Mouse (Mus musculus): ENCODE measurements around the gene Tmed6.
"Not testable (repeated sequence)": the region's sequence is repeated elsewhere in the genome, so short reads cannot be mapped to it uniquely, and the experiment has no call there.

Tmed6 gene

GRCm38 (mm10) chr8:107065511-107066496 is at the start of gene Tmed6:
Gene Tmed6 (minus strand): TSS chr8:107065644.
- DNase-seq, result no peak

DNA sequence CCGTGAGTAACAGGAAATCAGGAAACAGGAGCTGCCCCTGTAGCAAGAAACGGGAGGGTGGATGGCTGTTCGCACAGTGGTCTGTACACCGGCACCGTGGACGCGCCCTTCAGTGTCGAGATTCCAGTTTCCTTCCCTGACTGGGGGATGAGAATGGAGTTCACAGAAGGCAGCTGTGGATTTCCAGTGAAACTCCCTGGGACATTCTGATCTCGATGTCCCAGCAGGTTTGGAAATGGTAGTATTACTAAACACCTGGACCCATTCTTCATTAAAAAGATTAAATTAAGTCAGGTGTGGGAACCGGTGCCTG is 49.5 kb upstream of the Tmed6 start:
- no peak for DNase-seq

DNA sequence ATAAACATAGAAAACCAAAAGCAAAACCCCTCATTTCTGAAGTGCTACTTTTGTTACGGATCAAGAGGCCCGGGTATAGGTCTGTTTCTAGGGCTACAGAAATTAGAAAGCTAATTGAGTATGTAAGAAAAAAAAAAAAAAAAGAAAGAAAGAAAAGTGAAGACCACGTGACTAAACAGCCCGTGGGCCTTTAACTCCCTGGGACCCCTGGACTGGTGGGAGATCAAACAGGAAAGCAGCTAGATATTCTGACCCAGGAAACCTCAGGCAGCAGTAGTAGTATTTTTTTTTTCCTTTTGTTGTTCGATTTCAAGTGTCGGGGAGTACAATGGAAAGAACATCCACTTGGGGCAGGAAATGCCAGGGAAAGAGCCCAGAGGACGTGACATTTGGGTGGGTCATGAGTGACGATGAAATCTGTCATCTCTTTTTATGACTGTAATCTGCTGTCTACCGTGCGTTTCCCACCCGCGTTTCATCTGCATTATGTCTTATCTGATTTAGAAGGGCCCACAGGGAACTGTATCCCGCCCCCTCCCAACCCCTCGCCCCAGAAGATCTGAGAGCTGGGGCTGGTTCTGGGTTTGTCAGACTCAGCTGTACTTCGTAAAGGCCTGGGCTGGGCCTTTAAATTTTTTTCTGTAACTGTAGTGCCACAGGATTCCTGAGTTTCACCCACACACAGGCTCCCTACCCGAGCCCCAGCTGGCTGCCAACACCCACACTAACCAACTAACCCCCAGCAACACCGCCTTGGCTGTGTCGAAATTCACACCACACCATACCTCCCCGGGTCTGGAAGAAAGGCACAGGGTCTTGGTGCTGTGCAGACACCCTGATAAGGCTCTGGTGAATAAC is 48.9 kb upstream of the Tmed6 start:
- DNase-seq, result no peak

DNA sequence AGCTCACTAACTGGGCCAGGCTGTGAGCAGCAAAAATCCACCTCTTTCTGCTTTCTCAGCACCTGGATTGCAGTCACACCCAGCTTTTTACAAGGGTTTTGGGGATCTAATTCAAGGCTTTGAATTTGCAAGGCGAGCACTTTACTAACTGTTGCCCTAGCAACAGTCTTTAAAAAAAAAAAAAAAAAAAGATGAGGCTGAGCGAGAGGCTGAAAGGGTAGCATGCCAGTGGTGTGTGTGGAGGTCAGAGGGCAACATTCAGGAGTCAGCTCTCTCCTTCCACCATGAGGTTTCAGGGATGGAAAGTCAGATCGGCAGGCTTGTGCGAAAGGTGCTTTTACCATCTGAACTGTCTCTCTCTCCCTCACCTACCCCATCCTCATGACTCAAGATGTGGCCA is 47.8 kb upstream of the Tmed6 start:
- DNase-seq, result no peak

DNA sequence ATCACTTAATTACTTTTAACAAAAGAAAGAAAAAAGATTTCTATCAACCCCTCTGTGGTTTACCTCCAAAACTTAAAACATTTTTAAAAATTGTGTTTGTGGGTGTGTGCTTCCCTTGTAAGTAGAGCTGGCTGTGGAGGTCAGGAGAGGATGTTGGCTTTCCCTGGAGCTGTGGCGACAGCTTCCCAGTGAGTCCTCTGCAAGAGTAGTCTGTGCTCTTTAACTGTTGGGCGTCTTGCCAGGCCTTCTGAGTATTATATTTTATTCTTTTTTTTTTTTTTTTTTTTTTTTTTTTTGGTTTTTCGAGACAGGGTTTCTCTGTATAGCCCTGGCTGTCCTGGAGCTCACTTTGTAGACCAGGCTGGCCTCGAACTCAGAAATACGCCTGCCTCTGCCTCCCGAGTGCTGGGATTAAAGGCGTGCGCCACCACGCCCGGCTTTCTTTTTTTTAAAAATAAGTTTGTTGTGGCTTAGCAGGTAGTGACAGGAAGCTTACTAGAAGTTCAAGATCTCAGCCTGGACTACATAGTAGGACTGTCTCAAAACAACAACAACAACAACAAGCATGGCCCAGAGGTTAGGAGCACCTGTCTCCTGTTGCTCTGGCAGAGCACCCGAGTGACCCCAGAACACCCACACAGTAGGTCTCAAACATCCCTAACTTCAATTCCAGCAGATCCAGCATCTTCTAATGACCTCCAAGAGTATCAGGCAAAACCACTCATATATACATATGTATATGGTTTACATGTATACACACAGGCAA is 46.1 kb upstream of the Tmed6 start:
- no peak for DNase-seq

DNA sequence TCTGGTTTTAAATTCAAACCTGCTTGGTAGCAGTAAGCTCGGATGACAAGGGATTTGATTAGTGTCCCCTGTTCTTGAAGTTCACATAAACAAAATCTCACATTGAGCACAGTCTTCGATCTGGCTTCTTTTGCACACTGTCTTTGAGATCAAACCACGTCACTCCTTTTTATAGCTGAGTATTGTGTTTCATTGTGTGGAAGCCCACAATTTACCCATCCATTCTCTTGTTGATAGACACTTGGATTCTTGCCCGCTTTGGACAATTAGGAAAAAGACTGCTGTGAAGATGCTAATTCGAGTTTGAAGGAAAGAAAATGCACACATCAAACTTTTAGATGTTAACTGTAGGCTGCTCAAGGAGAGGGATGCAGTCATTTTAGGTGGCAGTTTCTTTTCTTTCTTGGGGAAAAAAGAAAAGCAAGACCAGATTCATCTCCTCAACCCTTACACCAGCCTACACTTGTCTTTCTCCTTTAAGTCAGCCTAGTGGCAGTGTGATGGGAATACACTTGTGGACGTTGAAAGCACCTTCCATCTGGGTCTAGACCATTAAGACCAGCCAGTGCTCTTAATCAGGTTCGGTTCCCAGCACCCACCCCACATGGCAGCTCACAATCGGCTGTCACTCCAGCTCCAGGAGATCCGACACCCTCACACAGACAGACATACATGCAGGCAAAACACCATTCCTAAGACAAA is 45.3 kb upstream of the Tmed6 start:
- no peak for DNase-seq

DNA sequence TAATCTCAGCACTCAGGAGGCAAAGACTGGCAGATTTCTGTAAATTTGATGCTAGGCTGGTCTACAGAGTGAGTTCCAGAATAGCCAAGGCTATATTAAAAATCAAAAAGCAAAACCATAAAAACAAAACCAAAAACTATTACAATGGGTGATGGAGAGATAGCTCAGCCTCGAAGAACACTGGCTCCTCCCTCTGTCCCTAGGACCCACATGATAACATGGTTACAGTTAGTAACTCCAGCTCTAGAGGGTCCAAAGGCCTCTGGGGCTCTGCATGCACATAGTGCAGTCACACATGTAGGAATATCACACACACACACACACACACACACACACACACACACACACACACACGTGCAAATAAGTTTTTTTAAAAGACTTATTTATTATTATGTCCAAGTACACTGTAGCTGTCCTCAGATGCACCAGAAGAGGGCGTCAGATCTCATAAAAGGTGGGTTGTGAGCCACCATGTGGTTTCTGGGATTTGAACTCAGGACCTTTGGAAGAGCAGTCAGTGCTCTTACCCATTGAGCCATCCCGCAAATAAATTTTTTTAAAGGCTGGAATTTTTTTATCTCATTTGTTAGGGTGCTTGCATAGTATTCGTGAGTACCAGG is 44.5 kb upstream of the Tmed6 start:
- DNase-seq, result no peak

GRCm38 (mm10) chr8:107108978-107109720 is 43.7 kb upstream of the Tmed6 start:
- DNase-seq, result no peak

DNA sequence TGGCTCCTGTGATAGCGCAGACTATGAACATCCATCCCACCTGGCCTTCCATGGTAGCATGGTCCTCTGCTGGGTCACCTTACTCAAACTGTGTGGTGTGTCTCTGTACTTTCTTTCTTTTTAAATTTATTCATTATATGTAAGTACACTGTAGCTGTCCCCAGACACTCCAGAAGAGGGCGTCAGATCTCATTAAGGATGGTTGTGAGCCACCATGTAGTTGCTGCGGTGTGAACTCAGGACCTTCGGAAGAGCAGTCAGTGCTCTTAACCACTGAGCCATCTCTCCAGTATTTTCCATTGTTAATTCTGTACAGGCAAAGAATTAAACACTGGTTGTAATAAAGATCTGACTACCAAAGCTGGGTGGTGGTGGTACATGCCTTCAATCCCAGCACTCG is 42.6 kb upstream of the Tmed6 start:
- not testable (repeated sequence) for DNase-seq

DNA sequence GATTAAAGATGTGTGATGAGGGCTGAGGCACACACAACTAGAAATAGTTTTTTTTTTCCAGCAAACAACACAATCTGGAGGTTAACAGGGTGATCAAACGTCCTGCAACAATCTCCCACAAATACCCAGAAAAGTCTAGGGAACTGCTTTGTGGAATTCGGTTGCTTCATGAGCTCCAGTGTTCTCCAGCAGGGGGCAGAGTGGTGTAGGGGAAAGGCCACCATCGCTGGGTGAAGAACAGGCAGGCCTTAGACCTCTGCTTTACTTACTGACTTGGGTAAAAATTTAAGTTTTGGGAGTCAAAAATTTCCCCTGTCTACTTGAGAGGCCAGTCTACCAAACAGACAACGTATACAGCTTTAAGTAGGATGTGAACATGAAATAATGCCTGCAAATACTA is 39.1 kb upstream of the Tmed6 start:
- DNase-seq, result peak; percentile 54

DNA sequence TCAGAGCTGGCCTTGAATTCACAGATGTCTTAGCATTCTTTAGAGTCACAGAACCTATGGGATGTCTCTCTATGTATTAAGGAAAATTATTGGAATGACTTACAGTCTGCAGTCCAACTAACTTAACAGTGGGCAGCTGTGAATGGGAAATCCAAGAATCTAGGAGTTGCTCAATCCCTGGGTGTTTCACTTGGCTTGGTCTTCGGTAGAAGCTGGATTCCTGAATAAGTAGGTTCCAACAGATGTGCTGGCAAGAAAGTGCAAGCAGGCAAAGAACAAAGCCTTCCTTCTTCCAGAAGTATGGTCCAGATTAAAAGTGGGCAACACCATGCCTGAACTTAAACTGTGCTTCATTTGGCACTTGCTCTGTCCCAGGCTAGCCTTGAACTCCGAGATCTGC is 35.2 kb upstream of the Tmed6 start:
- no peak for DNase-seq

DNA sequence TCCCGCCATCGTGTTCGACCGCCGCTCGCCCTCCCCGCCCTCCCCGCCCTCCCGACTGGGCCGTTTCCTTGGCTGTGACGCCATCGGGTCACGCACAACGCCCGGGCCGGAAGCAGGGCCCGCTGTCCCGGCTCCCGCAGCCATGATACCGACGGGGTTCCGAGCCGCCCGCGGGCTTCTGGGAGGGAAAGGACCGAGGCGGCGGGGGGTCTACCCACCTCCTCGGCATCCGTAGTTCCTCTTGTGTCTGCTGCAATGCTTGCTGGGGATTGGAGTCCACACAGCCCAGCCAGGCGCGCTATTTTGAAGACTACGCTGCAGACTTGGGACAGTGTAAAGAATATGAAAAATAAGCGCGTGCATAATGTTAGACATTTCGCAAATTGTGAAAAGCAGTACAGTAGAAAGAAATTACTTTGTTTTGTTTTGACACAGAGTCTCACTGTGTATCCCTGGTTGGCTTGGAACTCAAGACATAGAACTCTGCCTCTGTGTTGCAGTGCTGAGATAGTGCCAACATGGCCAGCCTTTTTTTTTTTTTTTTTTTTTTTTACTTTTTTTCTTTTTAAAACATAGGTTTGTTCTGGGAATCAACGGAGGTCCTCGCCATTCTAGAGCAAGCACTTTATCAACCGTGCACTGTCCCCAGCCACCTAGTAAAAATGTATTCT is 31.1 kb upstream of the Tmed6 start, which contains the start of gene Terf2:
Gene Terf2 (minus strand): TSS at position 182 of the 671 bp plus-strand sequence.
- peak; percentile 96 for DNase-seq

- DNase-seq, result no peak
Observed at GRCm38 (mm10) chr8:107095717-107096365, 30.4 kb upstream of the Tmed6 start.

DNA sequence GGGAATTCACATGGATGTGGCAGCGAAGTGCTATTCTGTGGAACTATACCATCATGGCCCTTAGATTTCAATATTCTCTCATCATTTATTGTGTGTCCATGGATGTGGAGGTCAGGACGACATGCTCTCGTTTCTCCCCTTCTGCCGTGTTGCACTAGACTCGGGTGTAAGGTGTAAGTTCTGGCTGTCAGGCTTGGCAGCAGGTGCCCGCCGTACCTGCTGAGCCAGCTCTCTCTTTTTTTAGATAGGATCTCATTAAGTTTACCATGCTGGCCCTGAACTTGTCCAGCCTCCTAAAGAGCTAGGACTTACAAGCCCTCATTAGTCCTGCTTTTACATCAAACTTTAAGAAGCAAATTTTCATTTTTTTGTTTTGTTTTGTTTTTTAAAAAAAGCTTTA is 25.1 kb upstream of the Tmed6 start:
- DNase-seq, result no peak

DNA sequence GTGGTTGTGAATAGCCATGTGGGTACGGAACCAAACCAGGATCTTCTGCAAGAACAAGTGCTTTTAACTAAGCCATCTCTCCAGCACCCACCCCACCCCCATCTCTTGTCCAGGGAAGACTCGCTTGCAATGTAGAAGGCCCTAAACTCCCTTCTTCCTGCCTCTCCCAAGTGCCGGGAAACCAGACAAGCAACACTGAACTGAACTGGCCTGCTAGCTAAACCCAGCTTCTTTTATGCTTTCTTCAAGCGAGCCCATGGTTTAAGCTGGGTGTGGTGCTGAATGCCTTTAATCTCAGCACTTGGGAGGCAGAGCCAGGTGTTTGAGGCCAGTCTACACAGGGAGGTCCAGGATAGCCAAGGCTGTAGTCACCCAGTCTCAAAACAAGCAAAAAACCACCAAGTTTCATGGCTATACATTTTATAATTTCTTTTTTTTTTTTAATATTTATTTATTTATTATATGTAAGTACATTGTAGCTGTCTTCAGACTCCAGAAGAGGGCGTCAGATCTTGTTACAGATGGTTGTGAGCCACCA is 23.2 kb upstream of the Tmed6 start:
- no peak for DNase-seq

DNA sequence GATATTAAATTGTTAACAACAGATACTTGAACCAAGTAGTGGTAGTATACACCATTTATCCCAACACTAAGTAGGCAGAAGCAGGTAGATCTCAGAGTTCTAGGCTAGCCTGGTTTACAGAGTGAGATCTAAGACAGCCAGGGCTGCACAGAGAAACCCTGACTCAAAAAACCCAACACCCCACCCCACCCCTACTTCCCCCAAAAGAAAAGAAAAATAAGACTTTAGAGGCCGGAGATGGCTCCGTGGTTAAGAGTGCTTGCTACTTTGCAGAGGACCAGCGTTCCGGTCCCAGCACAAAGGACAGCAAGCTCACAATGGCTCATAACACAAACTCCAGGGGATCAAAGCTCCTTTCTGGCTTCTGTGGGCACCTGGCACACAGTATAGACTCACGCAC is 20.6 kb upstream of the Tmed6 start:
- no peak for DNase-seq

DNA sequence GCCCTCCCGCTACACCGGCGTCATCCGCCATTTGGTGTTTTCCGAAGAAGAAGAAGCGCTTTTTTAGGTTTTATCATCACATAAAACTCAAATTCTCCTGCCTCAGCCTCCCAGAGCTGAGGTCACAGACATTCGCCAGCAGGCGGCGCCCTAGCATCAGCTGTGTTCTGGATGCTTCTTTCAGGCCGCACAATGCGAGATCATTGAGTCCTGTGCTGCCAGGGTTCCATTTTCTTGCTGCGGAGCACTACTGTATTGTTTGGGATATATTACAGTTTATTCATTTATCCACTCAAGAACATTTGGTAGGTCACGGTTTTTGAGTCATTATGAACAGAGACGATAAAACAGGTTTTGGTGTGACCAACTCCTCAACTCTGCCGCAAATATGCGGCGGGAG is 19.9 kb upstream of the Tmed6 start:
- no peak for DNase-seq

- no peak for DNase-seq
Observed at GRCm38 (mm10) chr8:107076239-107076888, 10.9 kb upstream of the Tmed6 start.

DNA sequence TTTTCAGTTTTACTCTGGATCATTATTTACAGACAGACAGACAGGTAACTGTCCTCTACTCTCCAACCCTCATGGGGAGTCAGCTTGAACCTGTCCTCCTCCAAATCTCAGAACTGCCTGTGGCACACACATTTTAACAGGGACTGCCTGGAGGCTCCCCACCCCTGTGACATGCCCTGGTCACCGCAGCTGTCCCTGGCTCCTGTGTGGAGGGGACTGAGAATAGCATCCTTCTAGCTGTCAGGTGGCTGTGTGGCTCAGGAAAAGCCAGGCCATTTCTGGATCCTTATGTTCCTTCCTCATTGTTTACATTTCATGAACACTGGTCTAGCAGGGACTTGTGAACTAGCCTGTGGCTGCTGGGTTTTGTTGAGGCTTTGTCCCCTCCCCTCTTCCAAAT is 8.7 kb upstream of the Tmed6 start:
- DNase-seq, result no peak

Measured in cerebellum, adult 11 months (tissue).